Mouse (Mus musculus): ENCODE data around the gene Mbtps1. TPM values are rescaled to one million over a fixed set of nuclear protein-coding genes. Genes with fewer than 3 reads are reported as not detected.

The Mbtps1 gene
- total RNA-seq, 4 experiments from 2014 or later, result 75.6 to 83.8 (median 80.9) TPM

DNA sequence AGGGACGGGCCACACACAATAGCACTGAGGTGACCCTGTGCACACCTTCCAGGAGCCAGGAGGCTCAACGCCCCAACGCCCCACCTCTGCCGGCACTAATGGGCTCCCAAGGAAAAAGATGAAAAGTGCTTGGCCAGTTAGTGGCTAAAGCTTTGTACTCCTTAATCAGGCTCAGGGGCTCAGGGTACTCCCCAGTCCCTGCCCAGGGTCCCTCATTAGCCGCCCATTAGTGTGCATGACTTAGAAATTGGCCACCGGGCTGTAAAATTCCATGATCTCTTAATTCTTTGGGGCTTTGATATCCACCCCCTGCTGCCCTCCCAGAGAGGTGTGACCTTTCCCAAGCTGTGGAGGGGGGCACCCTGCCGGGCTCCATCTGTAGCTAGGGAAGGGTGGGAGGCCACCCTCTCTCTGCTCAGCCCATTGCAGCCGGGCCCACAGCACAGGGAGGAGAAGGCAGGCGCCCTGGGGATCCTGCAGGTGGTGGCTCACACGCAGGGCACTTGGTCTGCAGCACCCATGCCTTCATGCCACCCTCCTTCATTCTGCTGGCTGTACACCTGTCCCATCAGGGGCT, 55.3 kb downstream of the Mbtps1 start:
- no peak for DNase-seq (ENCODE audit: low spot score in 2 of 2)

DNA sequence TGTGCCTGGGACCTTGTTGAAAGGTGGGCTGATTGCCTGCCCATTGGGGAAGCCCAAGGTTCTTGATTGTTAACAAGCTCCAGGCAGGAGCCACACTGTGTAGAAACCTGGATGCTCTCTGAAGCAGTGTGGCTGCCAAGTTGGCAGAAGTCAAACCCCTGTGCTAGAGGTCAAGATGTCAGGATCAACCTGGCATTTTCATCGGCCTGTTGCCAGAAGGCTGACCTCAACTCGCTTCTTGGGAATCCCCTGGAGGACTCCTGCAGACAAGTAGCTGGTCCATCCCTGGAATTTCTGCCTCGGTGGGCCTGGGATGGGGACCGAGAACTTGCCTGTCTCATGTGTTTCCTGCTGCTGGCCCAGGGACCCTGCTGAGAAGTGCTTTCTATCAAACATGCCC, 56.4 kb downstream of the Mbtps1 start:
- DNase-seq (ENCODE audit: low spot score in 2 of 2), result no peak

DNA sequence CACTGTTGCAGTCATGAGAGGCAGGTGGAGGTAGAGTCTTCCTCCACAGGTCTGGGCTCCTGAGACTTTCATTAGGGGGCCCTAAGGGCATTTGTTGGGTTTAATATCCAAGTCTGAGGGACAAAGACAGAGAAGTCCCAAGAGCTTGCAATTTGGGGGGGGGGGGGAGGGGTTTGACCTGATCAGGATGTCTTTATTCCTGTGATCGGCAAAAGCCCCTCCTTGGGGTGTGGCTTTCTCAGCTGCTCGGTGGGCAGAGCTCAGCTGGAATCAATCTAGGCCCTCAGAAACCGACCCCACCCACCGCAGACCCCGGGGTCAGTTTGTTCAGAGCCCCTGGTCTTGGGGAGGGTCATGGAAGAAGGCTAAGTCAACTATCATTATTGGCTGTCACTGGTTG, 56.9 kb downstream of the Mbtps1 start, which contains the start of gene Slc38a8:
TSS of gene Slc38a8 (minus strand) at position 101 of the 400 bp plus-strand sequence.
- DNase-seq (ENCODE audit: low spot score in 2 of 2), result no peak

GRCm38 (mm10) chr8:119499836-119500235, 58.7 kb downstream of the Mbtps1 start:
- DNase-seq (ENCODE audit: low spot score in 2 of 2), result no peak

GRCm38 (mm10) chr8:119496848-119497247, 61.7 kb downstream of the Mbtps1 start:
- peak in 1 of 2 experiments; percentile 32 for DNase-seq (ENCODE audit: low spot score in 2 of 2)

DNA sequence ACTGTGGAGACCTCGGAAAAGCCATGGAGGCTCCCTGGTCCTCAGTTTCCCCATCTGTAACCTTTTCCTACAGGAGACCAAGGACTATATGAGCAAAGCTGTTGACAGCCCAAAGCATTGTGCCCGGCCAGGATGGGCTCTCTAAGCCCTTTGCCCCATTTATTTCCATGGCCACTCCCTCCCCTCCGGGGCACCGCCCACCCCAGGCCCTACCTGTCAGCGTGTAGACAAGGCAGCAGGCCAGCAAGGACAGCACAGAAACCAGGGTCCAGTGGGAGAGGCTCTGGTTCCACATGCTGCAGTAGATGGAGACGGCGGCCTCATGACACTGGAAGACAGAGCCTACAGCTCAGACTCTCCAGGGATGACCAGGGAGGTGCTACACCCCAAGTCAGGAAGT, 71.4 kb downstream of the Mbtps1 start:
- no peak for DNase-seq (ENCODE audit: low spot score in 2 of 2)

DNA sequence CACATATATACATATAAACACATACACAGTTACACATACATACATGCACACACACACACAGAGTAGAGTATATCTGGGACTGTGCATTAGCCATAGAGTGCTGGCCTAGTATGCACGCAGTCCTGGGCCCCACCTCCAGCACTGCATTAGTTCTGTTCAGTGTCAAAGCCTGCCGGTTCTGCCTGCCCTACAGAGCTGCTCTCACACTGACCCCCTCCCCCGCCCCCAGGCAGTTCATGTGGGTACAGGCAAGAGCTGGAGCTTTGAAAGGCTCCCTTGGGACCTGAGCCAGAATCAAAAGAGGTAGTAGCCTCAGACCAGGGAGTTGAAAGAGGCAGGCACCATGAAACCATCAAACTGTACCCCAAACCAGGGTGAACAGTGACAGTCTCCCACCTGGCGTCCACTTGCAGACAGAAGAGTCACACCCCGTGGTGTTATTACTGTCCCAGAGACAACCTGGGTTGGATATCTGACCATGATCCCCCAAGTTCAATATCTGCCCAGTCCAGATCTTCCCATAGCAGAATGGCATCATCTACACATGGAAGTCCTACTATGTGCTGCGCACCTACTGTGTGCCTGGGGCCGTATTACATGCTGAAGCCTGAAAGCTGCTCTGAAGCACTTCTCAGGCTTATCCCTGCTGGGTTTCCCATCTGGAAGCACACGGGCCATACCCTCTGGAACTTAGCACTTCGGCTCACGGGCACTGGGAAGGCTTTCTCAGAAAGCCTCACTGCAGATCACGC, 74.2 kb downstream of the Mbtps1 start:
- DNase-seq (ENCODE audit: low spot score in 2 of 2), result no peak

- DNase-seq (ENCODE audit: low spot score in 2 of 2), result no peak
Observed at GRCm38 (mm10) chr8:119478684-119479083, 79.9 kb downstream of the Mbtps1 start.

- no peak for DNase-seq (ENCODE audit: low spot score in 2 of 2)
Observed at GRCm38 (mm10) chr8:119468091-119468490, 90.4 kb downstream of the Mbtps1 start.

- DNase-seq (ENCODE audit: low spot score in 2 of 2), result no peak
Observed at GRCm38 (mm10) chr8:119466794-119467193, 91.7 kb downstream of the Mbtps1 start.

DNA sequence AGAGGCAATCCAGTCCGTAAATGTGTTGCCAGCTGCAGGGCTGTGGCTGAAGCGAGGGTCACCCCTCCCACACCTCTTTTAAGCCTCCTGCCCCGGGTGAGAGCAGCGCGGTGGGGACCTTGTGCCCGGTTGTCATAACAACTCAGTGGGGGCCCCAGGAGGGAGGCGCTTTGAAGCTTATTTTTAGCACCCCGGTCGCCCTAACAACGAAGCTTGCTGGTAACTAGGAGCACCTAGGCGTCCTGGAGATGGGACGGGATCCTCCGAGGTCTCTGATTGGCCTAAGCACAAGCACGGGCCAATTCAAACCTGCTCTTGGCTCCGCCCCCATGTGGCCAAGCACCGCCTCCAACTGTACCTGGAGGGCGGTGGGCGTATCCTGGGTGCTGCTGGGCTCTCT, 92.4 kb downstream of the Mbtps1 start:
- DNase-seq (ENCODE audit: low spot score in 2 of 2), result peak; percentile 60 to 70

- DNase-seq (ENCODE audit: low spot score in 2 of 2), result no peak
Observed at GRCm38 (mm10) chr8:119463709-119464108, 94.8 kb downstream of the Mbtps1 start.

DNA sequence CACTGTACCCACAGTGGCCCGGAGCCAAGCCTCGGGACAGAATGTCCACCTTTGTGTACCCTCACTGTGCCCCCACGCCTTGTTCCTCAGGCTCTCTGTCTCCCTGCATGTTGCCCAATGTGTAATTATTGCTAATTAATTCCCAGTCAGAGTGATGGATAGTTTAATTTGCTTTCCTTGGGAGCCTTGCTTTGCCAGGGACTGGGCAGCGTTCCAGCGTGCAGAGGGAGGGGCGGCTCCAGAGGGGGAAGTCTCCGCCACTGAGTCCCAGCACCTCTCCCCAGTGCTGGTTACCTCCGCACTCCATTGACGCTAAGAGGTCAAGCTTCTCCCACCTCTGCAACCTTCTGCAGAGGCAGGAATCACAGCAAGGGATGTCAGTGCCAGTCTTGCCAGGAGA, 97.2 kb downstream of the Mbtps1 start:
- no peak for DNase-seq (ENCODE audit: low spot score in 2 of 2)

GRCm38 (mm10) chr8:119459724-119460123, 98.8 kb downstream of the Mbtps1 start:
- no peak for DNase-seq (ENCODE audit: low spot score in 2 of 2)

Other genes with a start within 250 kb of the Mbtps1 start
- 100 to 1,000 TPM; 307 to 316 (median 311) TPM for gene Hsbp1, start 214.2 kb downstream of the Mbtps1 start, total RNA-seq (2022)
- 10 to 100 TPM; 26.3 to 28.5 (median 27.2) TPM for gene Mlycd, start 163.9 kb downstream of the Mbtps1 start, total RNA-seq (2022)
- gene Osgin1, start 124.6 kb downstream of the Mbtps1 start, total RNA-seq (2022), result 1 to 10 TPM in 2 of 4 experiments, under 1 TPM in 2; 0.22 to 1.2 (median 0.91) TPM
- 100 to 1,000 TPM; 104 to 119 (median 115) TPM for gene Necab2, start 112.0 kb downstream of the Mbtps1 start, total RNA-seq (2022)
- under 1 TPM in 3 of 4 experiments, not detected in 1; 0.23 to 0.41 (median 0.40) TPM for gene Slc38a8, start 57.0 kb downstream of the Mbtps1 start, total RNA-seq (2022)
- gene Hsdl1, start 16.4 kb upstream of the Mbtps1 start, total RNA-seq (2022), result 10 to 100 TPM; 43.8 to 51.8 (median 49.7) TPM
- gene Dnaaf1, start 16.5 kb upstream of the Mbtps1 start, total RNA-seq (2022), result under 1 TPM; 0.13 to 0.43 (median 0.17) TPM
- gene Taf1c, start 46.5 kb upstream of the Mbtps1 start, total RNA-seq (2022), result 10 to 100 TPM; 10.7 to 11.8 (median 11.5) TPM
- 1 to 10 TPM in 2 of 4 experiments, under 1 TPM in 2; 0.33 to 1.1 (median 0.71) TPM for gene Adad2, start 54.0 kb upstream of the Mbtps1 start, total RNA-seq (2022)
- gene Kcng4, start 76.9 kb upstream of the Mbtps1 start, total RNA-seq (2022), result 1 to 10 TPM; 1.7 to 3.8 (median 2.8) TPM
- 1 to 10 TPM; 5.9 to 7.8 (median 7.0) TPM for gene Wfdc1, start 107.6 kb upstream of the Mbtps1 start, total RNA-seq (2022)
- 1 to 10 TPM; 1.9 to 2.4 (median 2.2) TPM for gene Atp2c2, start 141.3 kb upstream of the Mbtps1 start, total RNA-seq (2022)
- 10 to 100 TPM; 12.5 to 15.9 (median 15.5) TPM for gene Tldc1, start 219.7 kb upstream of the Mbtps1 start, total RNA-seq (2022)

Data from layer of hippocampus, adult 8-10 months (tissue).